Mouse (Mus musculus): ENCODE results near the gene Ly75. TPM values are rescaled to one million over a fixed set of nuclear protein-coding genes. Genes with fewer than 3 reads are reported as not detected.
A peak's percentile ranks its signal among the peaks of the same experiment; 100 is the strongest.

Ly75 gene
- 16.0 and 16.3 TPM in 2 replicates for total RNA-seq (2014; fragmentation: Nextera tagmentation)
- total RNA-seq (2017) = 11.8 and 12.5 TPM in 2 replicates
- polyA plus RNA-seq (2012) = 0.15 and 0.19 TPM in 2 replicates

DNA sequence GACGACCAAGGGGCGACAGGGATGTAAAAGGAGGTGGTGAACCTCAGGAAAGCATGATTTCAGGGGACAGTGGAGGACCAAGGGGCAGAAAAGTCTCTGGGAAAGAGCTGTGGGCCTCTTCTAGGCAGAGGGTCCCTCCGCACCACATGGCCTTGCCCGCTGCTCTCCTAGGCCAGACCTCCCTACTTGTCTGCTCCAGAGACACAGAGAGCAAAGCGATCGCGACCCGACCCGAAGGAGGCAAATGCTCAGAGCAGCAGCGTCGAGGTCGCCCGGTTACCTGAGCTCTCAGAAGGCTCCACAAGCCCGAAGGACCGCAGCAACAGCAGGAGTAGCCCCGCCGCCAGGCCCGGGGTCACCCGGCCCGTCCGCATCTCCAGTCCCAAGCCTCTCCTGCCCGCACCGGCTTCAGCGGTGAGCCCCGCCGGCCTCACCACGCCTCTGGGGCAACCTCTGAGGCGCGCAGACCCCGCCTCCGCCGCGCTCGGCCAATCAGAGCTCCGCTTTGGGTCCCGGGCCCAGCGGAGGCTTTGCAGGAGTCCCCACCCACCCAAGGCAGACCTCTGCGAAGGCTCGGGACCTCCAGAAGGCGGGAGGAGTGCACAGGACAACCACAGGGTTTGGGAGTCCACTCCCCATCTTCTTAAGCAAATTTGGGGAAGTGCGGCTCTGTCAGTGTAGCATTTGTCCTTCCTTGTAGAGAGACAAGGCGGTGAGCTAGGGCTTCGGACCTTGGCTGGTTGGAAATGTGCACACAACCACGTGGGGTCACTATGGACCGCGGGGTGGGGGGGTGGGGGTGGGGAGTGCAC lies at the start of gene Ly75:
TSS of gene Ly75 (minus strand) at position 446 of the 812 bp plus-strand sequence.
- H3K9me3 ChIP-seq (replicated peaks) = no peaks in the 10 kb centered on the region
- no peaks in the 10 kb centered on the region for H3K36me3 ChIP-seq (replicated peaks)
- H3K4me3 ChIP-seq (ENCODE audit: low read depth, low read length) = peak within 1 kb of the TSS; percentile 75
- DNase-seq (ENCODE audit: low spot score) (peak; percentile 94), ATAC-seq (ENCODE audit: extremely low read depth, insufficient number of reproducible peaks, low FRiP score, poor library complexity, severe bottlenecking) (peak; percentile 91)
- peaks cover 4% of the 10 kb centered on the region; the same call in 1 of the 2 replicates for H3K27me3 ChIP-seq (ENCODE audit: insufficient read depth, low read length)
- TF ChIP-seq GATA1 (IDR thresholded peaks at IDR 0.05; ENCODE audit: borderline replicate concordance, low read length) (no peak), GATA2 (IDR thresholded peaks at IDR 0.05; ENCODE audit: borderline replicate concordance, low read depth, low read length) (no peak), POLR2AphosphoS5 (IDR thresholded peaks at IDR 0.05; ENCODE audit: insufficient replicate concordance, low read depth, low read length) (no peak), CTCF (IDR thresholded peaks at IDR 0.05; ENCODE audit: low read depth, low read length) (no peak), TAL1 (conservative IDR thresholded peaks at IDR 0.05; ENCODE audit: low read depth, low read length) (no peak)
- H3K4me1 ChIP-seq (ENCODE audit: insufficient read depth, low read depth, low read length) = peaks cover 33% of the 10 kb centered on the region

DNA sequence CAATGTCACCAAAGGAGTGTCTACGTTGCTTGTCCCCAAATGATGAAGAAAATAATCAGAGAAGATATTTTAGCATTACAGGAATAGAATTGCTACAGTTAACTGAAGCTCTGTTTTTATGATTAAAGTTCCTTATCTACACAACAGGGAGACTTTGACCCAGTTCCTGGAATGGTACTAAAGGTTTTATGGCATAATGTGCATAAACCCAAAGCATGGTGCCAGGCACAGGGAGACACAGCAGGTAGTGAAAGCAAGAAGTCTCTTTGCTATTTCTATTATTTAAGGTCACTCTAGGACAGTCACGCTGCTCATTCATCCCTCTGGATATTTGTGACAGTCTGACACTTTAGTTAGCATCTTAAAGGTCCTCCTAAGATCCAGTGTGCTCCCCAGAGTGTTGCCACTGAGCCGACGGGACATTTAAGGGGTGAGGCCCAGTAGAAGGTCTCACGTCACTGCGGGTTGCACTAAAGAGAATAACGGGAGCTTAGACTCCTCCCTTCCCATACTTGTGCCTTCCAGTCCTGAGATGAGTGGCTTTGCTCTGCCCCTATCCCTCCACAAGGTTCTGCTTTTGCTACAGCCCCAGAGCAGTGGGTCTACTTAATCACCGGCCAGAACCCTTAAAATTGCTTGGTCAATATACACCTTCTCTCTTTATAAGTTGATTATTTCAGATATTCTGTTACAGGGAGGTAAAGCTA lies 47.4 kb upstream of the Ly75 start:
- no peaks in the 10 kb centered on the region for H3K36me3 ChIP-seq (replicated peaks)
- no peak overlapping the region for H3K4me3 ChIP-seq (ENCODE audit: low read depth, low read length)
- TF ChIP-seq POLR2AphosphoS5 (IDR thresholded peaks at IDR 0.05; ENCODE audit: insufficient replicate concordance, low read depth, low read length) (no peak), GATA2 (IDR thresholded peaks at IDR 0.05; ENCODE audit: borderline replicate concordance, low read depth, low read length) (no peak), CTCF (IDR thresholded peaks at IDR 0.05; ENCODE audit: low read depth, low read length) (no peak), GATA1 (IDR thresholded peaks at IDR 0.05; ENCODE audit: borderline replicate concordance, low read length) (no peak), TAL1 (conservative IDR thresholded peaks at IDR 0.05; ENCODE audit: low read depth, low read length) (no peak)

DNA sequence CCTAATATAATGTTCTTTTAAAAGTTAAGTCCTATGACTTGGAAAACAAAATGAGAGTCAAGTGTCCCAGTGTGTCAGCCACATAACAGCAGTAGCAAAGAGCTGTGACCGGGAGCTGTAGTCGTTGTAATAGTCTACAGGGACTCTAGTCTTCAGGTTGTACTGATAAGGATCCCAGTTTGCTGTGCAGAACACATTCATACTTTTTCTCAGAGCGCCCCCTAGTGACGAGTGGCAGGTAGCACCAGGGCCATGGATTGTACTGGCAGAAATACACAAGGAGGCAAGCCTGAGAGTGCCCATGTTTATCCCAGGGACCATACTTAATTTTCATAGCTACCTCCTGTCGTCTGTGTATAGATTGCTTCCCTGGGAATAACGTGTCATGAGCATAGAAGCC lies 35.0 kb upstream of the Ly75 start:
- no peak for TF ChIP-seq POLR2AphosphoS5 (IDR thresholded peaks at IDR 0.05; ENCODE audit: insufficient replicate concordance, low read depth, low read length)
- TF ChIP-seq TAL1 (conservative IDR thresholded peaks at IDR 0.05; ENCODE audit: low read depth, low read length) = no peak
- no peak for TF ChIP-seq GATA2 (IDR thresholded peaks at IDR 0.05; ENCODE audit: borderline replicate concordance, low read depth, low read length)
- TF ChIP-seq GATA1 (IDR thresholded peaks at IDR 0.05; ENCODE audit: borderline replicate concordance, low read length) = no peak
- peak; percentile 90 for TF ChIP-seq CTCF (IDR thresholded peaks at IDR 0.05; ENCODE audit: low read depth, low read length)
- H3K36me3 ChIP-seq (replicated peaks) = no peaks in the 10 kb centered on the region
- peaks cover 2% of the 10 kb centered on the region; the same call in 1 of the 2 replicates for H3K4me1 ChIP-seq (ENCODE audit: insufficient read depth, low read depth, low read length)
- H3K9me3 ChIP-seq (replicated peaks) = no peaks in the 10 kb centered on the region
- H3K4me3 ChIP-seq (ENCODE audit: low read depth, low read length) = no peak overlapping the region
- ATAC-seq (ENCODE audit: extremely low read depth, insufficient number of reproducible peaks, low FRiP score, poor library complexity, severe bottlenecking) (peak; percentile 84), DNase-seq (ENCODE audit: low spot score) (peak; percentile 56)
- H3K27me3 ChIP-seq (ENCODE audit: insufficient read depth, low read length) = peaks cover 3% of the 10 kb centered on the region; the same call in 1 of the 2 replicates

More for the DNA sequence above, 47.4 kb upstream of the Ly75 start:
- Histone ChIP-seq H3K27me3 (ENCODE audit: insufficient read depth, low read length) (peaks cover 28% of the 10 kb centered on the region), H3K9me3 (replicated peaks) (no peaks in the 10 kb centered on the region), H3K4me1 (ENCODE audit: insufficient read depth, low read depth, low read length) (no peaks in the 10 kb centered on the region)
- DNase-seq (ENCODE audit: low spot score) (no peak), ATAC-seq (ENCODE audit: extremely low read depth, insufficient number of reproducible peaks, low FRiP score, poor library complexity, severe bottlenecking) (no peak)

DNA sequence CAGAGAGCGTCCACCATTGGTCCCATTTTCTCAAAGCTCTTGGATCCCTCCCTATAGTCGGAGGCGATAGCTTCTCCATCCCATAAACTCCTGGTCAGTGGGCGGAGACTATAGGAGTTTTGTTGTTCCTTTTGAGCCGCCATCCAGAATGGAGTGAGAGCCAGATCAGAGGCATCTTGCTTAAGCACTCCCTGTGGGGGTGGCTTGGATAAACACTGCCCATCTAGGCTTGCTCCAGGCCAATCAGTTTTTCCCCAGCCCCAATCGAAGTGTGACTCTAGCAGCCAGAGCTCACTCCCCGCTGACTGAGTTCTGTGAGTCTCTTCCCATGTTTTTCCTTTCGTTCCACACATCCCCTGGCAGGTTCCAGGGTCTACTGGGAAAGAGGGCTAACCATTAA lies 31.2 kb upstream of the Ly75 start:
- DNase-seq (ENCODE audit: low spot score) (no peak), ATAC-seq (ENCODE audit: extremely low read depth, insufficient number of reproducible peaks, low FRiP score, poor library complexity, severe bottlenecking) (no peak)
- Histone ChIP-seq H3K27me3 (ENCODE audit: insufficient read depth, low read length) (peaks cover 6% of the 10 kb centered on the region; the same call in 1 of the 2 replicates), H3K36me3 (replicated peaks) (no peaks in the 10 kb centered on the region), H3K4me3 (ENCODE audit: low read depth, low read length) (no peak overlapping the region), H3K4me1 (ENCODE audit: insufficient read depth, low read depth, low read length) (peaks cover 2% of the 10 kb centered on the region; the same call in 1 of the 2 replicates), H3K9me3 (replicated peaks) (no peaks in the 10 kb centered on the region)
- TF ChIP-seq POLR2AphosphoS5 (IDR thresholded peaks at IDR 0.05; ENCODE audit: insufficient replicate concordance, low read depth, low read length) = no peak
- no peak for TF ChIP-seq TAL1 (conservative IDR thresholded peaks at IDR 0.05; ENCODE audit: low read depth, low read length)
- TF ChIP-seq GATA1 (IDR thresholded peaks at IDR 0.05; ENCODE audit: borderline replicate concordance, low read length) = no peak
- no peak for TF ChIP-seq CTCF (IDR thresholded peaks at IDR 0.05; ENCODE audit: low read depth, low read length)
- TF ChIP-seq GATA2 (IDR thresholded peaks at IDR 0.05; ENCODE audit: borderline replicate concordance, low read depth, low read length) = no peak

DNA sequence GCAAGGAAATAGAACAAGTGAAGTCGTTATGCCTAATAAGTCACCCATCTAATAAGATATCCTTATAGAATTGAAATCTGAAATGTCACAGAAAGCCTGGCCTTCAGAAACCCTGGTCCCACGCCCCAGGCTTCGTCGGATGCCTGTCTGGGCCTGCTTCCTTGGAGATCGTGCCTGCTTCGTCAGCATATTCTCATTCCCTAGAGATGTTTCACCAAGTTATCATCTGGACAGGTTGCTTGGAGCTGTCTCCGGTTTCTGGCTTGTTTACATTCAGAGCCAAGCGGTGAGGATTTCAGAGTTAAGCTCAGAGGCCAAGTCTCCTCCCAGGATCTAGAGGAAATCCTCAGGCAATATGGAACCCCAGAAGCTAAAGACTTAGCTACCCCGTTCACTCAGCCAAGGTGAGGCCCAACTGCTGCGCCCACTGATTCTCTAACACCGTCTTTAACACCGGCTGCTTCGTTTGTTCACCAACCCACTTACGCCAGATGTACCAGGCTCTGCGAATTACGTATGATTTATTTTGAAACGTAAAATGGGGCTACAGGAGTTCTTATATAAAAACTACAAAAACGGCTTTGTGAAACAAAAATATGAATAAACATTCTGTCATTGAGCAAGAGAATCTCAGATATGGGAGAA lies 30.0 kb upstream of the Ly75 start:
- ATAC-seq (ENCODE audit: extremely low read depth, insufficient number of reproducible peaks, low FRiP score, poor library complexity, severe bottlenecking) = no peak

More for the DNA sequence above, 30.0 kb upstream of the Ly75 start:
- no peak overlapping the region for H3K4me3 ChIP-seq (ENCODE audit: low read depth, low read length)
- DNase-seq (ENCODE audit: low spot score) = no peak
- no peak for TF ChIP-seq CTCF (IDR thresholded peaks at IDR 0.05; ENCODE audit: low read depth, low read length)
- TF ChIP-seq GATA1 (IDR thresholded peaks at IDR 0.05; ENCODE audit: borderline replicate concordance, low read length) = no peak
- no peak for TF ChIP-seq POLR2AphosphoS5 (IDR thresholded peaks at IDR 0.05; ENCODE audit: insufficient replicate concordance, low read depth, low read length)
- TF ChIP-seq TAL1 (conservative IDR thresholded peaks at IDR 0.05; ENCODE audit: low read depth, low read length) = no peak
- TF ChIP-seq GATA2 (IDR thresholded peaks at IDR 0.05; ENCODE audit: borderline replicate concordance, low read depth, low read length) = no peak
- no peaks in the 10 kb centered on the region for H3K36me3 ChIP-seq (replicated peaks)
- peaks cover 9% of the 10 kb centered on the region for H3K27me3 ChIP-seq (ENCODE audit: insufficient read depth, low read length)
- no peaks in the 10 kb centered on the region for H3K9me3 ChIP-seq (replicated peaks)
- peaks cover 2% of the 10 kb centered on the region; the same call in 1 of the 2 replicates for H3K4me1 ChIP-seq (ENCODE audit: insufficient read depth, low read depth, low read length)
